Mouse (Mus musculus): ENCODE data around the gene Scn7a.

Scn7a gene

DNA sequence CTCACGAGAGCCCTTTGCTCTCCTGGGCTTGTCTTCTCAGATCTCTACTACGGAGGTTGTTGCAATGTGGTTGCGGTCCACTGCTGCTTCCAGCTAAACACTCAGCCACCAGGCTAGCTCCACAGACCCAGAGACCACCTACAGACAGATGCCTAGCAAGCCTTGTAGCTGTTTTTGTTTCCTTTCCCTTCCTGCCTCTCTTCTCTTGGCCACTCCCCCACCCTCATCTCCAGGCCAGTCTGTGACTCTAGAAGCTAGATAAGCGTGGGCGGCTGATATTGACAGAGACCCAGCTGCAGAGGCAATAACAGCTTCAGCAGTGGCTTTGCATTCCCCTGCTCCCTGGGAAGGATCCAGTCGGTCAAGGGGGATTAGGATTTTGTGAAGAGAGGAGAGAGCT is at the start of gene Scn7a:
Scn7a (minus strand) TSS at position 150 of the 400 bp plus-strand sequence.
- DNase-seq (ENCODE audit: low spot score in 2 of 2) = no peak

DNA sequence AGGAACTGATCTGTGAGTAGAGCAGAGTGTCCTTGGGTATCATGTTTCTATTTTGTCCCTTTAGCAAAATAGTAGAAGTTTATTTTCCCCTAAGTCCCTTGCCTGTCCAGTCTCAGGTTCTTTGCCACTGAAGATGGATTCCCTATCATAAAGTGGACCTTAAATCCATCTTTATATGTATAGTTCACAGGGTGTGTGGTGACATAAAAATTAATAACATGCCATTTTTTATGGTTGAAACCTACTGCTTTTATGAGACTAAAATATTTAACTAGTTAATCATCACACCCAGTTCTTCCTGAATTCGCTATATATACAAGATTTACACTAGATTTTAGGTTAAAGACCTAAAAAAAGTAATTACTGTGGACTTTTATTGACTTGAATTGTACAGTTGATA is 43.0 kb upstream of the Scn7a start:
- DNase-seq (ENCODE audit: low spot score in 2 of 2) = no peak

DNA sequence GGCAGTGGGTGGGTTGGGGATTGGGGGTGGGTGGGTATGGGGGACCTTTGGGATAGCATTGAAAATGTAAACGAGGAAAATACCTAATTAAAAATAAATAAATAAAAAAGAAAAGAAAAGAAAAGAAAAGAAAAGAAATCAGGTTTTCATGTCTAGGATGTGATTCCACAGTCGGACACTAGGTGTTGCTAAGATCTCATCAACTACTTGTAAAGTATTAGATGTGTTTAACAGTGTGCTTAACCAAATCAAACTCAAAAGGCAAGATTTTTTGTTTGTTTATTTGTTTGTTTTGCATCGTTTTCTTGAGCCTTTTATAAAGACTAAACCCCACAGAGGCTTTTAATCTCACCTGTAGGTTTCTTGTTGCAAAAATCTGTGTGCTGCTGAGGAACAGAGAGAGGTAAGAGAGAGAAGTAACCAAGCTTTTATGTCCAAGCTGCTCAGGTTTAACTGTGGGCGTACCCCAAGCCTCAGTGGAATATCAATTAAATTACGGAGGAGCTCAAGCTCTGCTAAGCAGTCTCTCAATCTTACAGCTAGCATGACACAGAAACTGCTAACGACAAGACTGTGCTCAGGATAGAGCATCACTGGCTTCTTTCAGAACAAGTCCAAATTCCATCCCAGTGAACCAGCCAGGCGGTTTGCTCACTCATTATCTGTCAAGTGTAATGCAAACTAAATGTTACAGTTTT is 35.3 kb upstream of the Scn7a start:
- DNase-seq (ENCODE audit: low spot score in 2 of 2) = no peak

DNA sequence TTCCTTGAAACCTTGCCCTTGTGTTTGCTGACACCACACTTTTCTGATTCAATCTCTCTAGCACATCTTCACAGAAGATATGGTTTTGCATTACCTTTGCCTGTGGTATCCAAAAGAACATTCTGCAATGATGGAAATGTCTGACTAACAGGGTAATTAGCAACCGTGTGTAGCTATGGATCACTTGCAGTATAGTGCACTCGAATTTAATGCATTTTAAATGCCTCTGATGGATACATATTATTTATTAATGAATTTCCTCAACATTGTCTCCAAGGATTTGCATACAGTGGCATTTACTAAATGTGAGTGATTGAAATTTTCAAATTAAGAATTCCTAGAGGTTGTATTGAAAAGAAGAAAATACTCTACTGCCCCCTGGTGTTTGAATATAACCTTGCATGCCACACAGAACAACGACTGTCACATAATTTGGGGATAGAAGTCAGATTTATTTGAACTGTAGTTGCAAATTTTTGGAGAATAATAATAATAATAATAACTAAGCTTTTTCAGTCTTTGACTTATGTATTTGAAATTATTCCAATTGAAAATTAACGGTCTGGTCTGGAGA is 15.0 kb upstream of the Scn7a start:
- no peak for DNase-seq (ENCODE audit: low spot score in 2 of 2)

DNA sequence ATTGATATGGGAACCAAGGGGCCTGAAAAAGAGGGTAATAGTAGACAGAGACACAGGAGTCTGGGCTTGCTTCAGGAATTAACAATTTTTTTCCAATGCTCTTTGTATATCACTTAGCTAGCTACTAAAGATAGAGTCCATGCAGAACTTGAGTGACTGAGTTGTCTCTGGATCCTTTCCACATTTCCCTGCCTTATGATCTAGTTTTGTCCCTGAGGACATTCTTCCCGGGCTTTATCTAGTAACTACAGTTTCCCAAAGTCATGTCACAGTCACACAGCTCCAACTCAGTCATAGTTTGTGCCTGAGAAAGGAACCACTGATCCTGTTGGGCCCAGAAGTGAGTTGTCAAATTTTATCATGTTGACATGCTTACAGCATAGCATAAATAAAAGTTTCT is 12.8 kb upstream of the Scn7a start:
- DNase-seq (ENCODE audit: low spot score in 2 of 2) = no peak

DNA sequence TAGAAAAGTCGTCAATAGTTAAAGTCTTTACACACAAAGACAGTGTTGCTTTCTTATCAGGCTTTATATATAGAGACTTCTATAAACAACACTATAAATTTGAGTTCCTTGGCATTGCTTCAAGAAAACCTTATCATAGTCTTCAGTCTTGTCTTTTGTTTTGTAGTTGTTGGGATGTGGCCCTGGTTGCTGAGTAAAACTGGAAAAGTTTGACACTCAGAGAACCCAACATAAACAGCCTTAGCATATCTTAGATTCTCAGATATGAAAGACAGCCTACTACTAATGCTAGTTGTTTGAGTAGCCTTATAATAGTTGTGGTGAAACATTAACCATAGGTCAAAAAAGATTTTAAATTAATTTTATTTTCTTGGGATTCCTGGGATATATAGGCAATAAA is 6.9 kb upstream of the Scn7a start:
- DNase-seq (ENCODE audit: low spot score in 2 of 2) = no peak

DNA sequence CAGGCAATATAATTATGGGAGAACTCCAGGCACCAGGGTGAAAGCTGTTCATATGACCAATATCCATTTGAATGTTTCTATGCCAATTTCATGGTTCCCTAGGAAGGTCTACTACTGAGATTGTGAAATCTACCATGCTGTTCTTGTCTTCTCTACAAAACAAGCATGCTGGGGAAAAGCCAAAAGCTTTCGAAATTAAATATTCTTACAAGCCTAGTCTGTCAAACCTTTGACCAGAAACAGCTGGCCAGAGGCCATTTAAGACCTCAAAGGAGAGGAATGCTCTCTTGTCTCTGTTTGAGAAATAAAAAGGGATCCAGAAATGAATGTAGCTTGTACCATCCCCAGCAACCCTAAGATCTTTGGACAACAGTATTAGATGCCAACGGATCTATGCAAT is 3.8 kb downstream of the Scn7a start:
- DNase-seq (ENCODE audit: low spot score in 2 of 2) = no peak

DNA sequence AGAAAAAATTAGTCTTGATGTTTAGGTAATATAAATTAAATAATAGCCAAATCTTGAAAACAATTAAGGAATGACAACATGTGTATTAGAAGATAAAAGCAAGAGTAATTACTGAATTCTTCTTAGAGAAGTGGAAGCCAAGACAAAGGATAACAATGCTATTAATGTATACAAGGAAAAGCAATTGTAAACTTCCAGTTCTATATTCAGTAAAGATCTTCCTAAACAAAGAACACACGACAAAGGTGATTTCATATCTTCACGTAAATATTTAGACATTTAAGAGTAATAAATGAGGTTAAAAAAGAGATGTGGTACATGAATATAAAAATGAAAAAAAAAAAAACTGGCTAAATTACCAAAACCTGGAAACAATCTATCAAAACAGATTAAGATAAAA is 16.7 kb downstream of the Scn7a start:
- DNase-seq (ENCODE audit: low spot score in 2 of 2) = no peak

DNA sequence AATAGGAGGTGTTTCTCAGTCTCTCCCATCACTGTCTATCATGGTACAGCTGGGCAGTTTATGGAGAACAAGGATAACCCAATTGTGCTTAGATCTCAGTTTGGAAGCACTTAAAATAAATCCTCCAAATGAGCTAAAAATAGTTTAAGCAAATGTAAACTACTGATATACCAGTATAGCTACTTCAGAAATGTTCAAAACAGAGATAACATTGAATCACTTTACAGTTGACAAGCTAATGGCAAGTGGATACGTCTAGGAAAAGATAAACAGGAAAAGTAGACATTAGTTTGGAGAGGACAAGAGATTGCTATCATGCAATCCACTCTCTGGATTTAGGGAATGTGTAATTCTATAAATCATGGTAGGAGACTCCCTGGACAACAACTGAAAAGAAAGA is 19.5 kb downstream of the Scn7a start:
- DNase-seq (ENCODE audit: low spot score in 2 of 2) = no peak

DNA sequence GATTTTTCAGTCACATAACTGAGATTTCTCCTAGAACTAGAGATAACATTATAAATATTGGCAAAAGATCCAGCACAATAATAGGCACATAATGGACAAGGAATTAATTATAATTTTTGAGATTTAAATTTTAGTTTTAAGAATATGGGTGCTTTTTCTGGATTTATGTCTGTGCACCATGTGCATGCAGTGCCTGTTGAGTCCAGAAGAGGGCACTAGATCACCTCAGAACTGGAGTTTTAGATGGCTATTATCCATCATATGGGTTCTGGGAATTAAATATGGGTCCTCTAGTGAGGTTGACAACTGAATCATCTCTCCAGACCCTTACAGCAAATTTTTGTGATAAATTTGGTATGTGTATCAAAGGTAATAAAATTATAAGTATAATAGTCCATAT is 21.8 kb downstream of the Scn7a start:
- no peak for DNase-seq (ENCODE audit: low spot score in 2 of 2)

DNA sequence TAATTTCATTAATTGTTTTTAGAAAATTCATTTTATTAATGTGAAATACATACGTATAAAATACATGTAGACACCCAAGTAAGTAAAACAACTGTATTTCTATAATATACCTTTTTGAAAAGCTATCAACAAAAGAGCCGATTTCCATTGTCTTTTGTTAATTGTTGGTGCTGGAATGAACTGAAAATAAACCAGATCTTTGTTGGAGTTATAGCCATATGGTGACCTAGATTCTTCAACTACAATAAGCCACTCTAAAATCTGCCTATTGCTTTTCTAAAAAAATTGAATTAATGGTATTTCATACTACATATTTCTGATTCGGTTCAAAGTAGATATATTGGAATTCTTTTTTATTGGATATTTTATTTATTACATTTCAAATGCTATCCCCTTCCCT is 56.7 kb downstream of the Scn7a start:
- no peak for DNase-seq (ENCODE audit: low spot score in 2 of 2)

DNA sequence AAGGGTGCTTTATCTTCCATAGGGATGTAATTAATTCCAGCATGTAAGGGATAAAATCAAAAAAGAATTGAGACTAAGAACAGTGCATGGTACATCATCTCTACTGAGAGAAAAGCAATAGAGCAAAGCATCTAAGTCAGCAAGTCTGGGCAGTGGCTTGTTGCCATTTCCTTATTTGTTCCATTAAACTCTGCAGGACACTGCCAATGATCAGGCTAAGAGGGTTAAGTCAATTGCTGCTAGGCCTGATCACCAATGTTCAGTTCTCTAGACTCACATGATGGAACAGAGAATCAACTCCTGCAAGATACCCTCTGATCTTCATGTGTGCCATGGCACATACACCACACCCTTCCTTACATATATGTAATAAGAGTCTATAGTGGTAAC is 57.1 kb downstream of the Scn7a start:
- DNase-seq (ENCODE audit: low spot score in 2 of 2) = no peak

DNA sequence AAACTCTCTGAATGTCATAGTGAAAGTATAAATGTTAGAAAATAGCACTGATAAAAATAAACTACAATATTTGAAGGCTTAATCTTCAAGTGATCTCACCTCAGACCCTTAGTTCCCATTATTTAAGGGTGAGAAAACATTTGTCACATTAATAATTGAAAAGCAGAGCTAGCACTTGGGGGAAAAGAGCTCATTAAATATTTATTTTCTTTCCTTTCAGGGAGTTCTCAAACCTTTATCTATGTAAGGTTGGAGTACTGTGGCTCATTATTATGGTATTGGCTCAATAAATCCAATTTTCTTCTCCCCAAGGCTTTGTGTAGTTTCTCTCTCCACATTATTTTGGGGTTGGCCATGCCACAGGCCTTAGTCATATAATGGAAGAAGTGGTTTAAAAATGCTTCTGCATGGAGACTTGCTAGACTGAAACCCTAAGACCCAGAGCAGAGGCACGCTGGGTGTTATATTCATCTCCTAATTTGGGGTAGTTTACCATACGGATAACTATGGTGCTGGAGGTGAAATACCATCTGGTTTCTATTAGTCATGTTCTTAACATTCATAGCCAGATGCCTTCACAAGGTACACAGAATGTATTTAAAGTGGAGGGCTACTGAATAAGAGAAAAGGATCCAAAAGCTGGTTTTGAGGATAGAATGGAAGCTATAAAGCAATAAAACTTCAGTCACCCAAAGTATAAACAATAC is 57.7 kb downstream of the Scn7a start:
- no peak for DNase-seq (ENCODE audit: low spot score in 2 of 2)

DNA sequence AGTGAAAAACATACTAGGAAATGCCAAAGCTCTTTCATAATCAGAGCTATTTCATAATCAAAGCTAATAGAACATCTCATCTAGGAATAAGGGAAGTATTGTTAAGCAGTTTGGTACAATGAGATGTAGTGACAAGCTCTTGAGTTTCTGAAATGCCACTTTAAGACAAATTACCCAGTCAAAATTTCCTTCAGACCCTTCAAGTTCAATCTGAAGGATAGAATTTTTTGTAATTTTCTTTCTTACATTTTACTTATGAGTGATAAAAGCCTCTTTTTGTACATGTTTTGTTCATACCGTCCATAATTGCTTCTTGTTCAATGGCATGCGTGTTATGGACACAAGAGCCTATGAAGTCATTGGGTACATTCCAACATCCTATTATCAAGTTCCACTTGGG is 72.6 kb downstream of the Scn7a start:
- DNase-seq (ENCODE audit: low spot score in 2 of 2) = no peak

DNA sequence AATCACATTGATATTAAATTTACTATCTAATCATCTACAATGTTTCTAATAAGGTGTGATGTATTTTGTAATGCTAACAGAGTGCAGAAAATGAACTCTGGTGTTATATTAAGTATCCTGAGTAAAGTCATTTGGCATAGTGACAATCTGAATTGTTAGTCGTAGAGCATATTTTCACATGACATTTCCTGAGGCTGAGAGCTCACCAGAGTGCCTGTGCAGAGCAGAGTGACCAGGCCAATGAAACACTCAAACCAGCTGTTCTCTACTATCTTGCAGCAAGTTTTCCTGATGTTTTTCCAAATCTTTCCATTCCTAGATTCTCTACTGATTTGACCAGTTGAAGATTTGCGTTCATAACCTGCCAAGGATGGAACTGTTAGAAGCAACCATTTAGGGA is 92.4 kb downstream of the Scn7a start:
- DNase-seq (ENCODE audit: low spot score in 2 of 2) = no peak

DNA sequence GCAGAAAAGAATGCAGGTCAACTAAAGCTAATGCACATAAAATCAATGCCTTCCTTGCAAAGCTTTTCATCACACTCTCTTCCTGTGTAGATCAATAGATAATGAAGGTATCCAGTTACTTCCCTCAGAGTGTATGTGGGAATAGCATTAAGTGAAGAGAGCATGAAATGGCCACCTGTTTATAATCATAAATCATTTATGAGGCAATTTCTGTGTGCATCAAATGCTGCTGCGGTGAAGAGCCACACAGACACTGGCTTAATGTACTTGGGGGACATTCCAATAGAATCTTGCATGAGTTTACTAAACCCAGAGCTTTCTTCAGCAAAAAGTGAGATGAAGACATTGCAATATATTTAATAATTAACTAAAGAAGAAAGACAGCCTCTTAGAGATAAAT is 122.7 kb downstream of the Scn7a start:
- DNase-seq (ENCODE audit: low spot score in 2 of 2) = no peak

DNA sequence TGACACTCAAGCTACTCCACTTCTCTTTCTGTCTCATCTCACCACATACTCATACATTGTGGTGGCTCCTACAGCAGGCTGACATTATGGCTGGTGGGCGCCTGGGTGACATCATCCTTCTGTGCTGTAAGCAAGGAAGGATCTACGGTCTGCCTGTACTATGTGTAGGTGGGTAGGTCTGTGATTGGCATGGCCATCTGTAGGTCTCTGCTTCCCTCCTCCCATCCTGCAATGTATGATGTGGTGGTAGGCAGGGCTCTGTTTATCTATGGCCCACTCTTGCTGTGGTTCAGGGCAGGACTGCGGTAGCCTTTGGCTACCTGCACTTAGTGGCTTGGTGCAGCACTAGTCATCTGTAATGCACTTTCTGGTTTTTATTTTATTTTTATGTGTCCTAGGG is 128.3 kb downstream of the Scn7a start:
- no peak for DNase-seq (ENCODE audit: low spot score in 2 of 2)

DNA sequence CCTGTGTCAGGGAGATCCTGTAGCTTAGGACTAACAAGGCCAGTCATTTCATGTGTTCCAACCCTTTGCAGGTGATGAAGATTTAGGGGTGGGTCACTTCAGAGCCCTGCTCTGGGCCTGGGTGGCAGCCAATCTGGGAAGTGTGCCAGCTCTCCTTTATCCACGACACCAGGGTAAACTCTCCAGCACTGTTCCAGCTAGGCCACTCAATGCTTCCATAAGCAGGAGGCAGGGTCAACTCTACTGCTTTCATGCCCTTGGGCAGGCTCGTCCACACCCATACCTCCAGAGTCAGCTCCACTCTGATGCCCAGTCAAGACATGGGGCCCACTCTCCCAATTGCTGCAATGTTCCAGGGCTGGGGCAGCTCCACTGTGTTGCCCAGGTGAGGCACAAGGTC is 129.3 kb downstream of the Scn7a start:
- DNase-seq (ENCODE audit: low spot score in 2 of 2) = no peak

DNA sequence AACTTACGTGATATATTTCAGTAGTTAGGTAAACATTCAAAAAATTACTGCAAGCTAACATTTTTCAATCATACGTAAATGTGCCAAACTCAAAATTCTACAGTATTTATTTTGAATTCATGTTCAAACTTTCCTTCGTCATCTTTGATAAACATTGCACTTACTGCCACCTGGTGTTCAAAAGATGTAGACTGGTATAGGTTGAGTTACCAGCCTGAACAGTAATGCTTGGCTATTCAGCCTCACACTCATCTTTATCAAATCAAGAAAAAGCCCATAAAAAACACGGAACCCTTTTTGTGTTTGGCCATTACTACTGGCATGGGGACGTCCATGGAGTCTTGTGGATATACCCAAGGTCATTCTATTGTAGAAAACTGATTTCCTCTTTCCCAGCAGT is 140.3 kb downstream of the Scn7a start:
- no peak for DNase-seq (ENCODE audit: low spot score in 2 of 2)

DNA sequence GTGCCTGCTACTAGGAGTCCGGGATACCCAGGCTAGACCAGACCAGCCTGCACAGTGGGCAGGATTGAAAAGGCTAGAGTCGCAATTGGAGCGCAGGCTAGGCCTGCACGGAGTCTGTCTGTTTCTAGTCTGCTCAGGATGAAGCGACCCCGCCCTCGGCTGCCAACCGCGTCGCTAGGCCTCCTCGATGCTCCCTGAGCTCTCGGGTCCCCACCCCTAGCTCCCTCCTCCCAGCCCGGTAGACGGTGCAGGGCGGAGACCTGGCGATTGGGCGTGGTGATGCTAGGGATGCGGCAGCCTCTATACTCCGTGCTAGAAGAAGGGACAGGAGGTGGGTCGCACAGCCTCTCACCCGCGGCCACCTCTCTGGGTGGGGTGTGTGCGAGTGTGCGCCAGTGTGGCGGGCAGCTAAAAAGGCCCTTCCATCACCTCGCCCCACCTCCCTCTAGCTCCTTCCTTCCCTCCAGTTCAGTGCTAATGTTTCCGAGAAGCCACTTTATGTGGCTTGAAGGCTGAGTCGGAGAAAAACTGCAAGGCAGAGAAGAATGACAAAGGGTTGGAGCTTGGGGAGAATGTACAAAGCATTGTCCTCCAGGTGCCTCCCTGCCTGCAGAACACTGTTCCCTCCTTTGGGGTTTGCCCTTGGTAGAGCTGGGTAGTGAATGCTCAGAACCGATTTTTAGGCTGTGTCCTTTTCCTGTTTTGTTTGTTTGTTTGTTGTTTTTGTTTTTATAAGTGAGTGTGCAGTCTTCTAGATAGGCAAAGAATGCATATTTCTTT is 149.9 kb downstream of the Scn7a start, which contains the start of gene Scn9a:
Scn9a (minus strand) TSS at position 383 of the 780 bp plus-strand sequence.
- no peak for DNase-seq (ENCODE audit: low spot score in 2 of 2)

DNA sequence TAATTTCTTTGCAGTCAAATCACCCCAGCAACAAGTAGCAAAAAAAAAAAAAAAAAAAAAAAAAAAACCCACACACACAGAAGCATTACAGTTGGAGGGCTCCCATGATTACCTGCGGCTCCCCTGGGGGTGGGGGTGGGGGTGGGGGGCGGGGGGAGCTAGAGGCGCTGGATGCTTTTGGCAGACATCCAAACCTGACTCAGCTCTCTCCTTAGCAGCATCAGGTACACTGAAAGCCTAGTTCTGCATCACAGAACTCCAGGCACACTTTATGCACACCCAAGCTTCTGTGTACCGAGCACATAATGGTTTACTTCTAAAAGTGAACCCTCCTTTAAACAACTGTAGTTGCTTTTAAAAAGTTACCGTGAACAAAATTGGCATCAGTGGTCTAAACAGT is 152.0 kb downstream of the Scn7a start:
- DNase-seq (ENCODE audit: low spot score in 2 of 2) = no peak

Measured in natural killer cell, adult 2 months (primary cell).